ENCODE assay signal across 21 mouse cellular contexts in the genomic region with DNA sequence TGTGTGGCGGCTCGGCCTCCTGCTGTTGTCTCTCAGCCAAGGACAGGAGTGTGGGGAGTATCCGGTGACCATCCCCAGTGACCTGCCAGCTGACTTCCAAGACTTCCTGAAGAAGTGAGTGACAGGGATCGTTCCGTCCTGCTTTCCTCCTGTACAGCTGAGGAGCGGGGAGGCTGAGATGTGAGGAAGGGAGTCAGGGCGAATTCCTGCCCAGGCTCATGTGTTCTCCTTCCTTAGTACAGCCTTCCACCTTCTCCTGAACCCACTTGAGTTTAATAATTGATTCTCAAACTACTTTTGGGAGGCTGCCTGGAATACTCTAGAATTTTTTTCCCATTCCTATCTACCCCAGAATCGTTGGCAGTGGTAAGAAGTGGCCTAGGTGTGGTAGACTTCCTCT. TPM values are rescaled to one million over a fixed set of nuclear protein-coding genes. Genes with fewer than 3 reads are reported as not detected.
DNase-seq lines count a peak whose midpoint lies in the region; ATAC-seq lines count a peak whose summit lies in the region.
"Had no signal": no experiment of that assay in that cellular context is flagged by ENCODE, and none has a peak within 500 bp of the region (broad histone marks: within the 10 kb centered on the region; RNA-seq: fewer than 3 reads in every experiment).

No protein-coding gene starts in this region.

- no peaks in the 10 kb centered on the region for H3K4me1 ChIP-seq in embryonic facial prominence, embryonic 14.5 days (ENCODE audit: control insufficient read depth, insufficient read depth, low read length)
- no peaks in the 10 kb centered on the region for H3K4me1 ChIP-seq in embryonic facial prominence, embryonic 10.5 days
- no peaks in the 10 kb centered on the region for H3K4me1 ChIP-seq in hindbrain, embryonic 12.5 days
- H3K4me1 ChIP-seq: embryonic facial prominence, embryonic 12.5 days; forebrain, embryonic 10.5 days; hindbrain, embryonic 15.5 days; neural tube, embryonic 12.5 days; stomach, embryonic 15.5 days had no signal

- peaks cover 50% of the 10 kb centered on the region for H3K36me3 ChIP-seq in embryonic facial prominence, embryonic 14.5 days (ENCODE audit: control insufficient read depth, insufficient read depth, low read length)
- peaks cover 81% of the 10 kb centered on the region for H3K36me3 ChIP-seq in embryonic facial prominence, embryonic 10.5 days (replicated peaks)
- H3K36me3 ChIP-seq in hindbrain, embryonic 12.5 days: peaks cover 51% of the 10 kb centered on the region

- no peaks in the 10 kb centered on the region for H3K9me3 ChIP-seq in embryonic facial prominence, embryonic 14.5 days (ENCODE audit: control insufficient read depth, low read length)
- no peaks in the 10 kb centered on the region for H3K9me3 ChIP-seq in embryonic facial prominence, embryonic 10.5 days
- no peaks in the 10 kb centered on the region for H3K9me3 ChIP-seq in hindbrain, embryonic 12.5 days (replicated peaks)
- H3K9me3 ChIP-seq: embryonic facial prominence, embryonic 12.5 days; forebrain, embryonic 10.5 days; heart, embryonic 13.5 days; hindbrain, embryonic 15.5 days; neural tube, embryonic 12.5 days; stomach, embryonic 15.5 days had no signal

- H3K4me3 ChIP-seq in embryonic facial prominence, embryonic 14.5 days (ENCODE audit: low read depth, low read length): no peak overlapping the region
- H3K4me3 ChIP-seq in embryonic facial prominence, embryonic 10.5 days: no peak overlapping the region
- no peak overlapping the region for H3K4me3 ChIP-seq in hindbrain, embryonic 12.5 days
- H3K4me3 ChIP-seq: embryonic facial prominence, embryonic 12.5 days; forebrain, embryonic 10.5 days; heart, embryonic 13.5 days; hindbrain, embryonic 15.5 days; neural tube, embryonic 12.5 days; stomach, embryonic 15.5 days had no signal

- 76% methylated on average over 8 of the region's 8 CpGs for WGBS in embryonic facial prominence, embryonic 14.5 days
- WGBS in embryonic facial prominence, embryonic 10.5 days: 79% methylated on average over 8 of the region's 8 CpGs
- WGBS in hindbrain, embryonic 12.5 days: 79% methylated on average over 8 of the region's 8 CpGs

- no peak overlapping the region for H3K4me2 ChIP-seq in embryonic facial prominence, embryonic 14.5 days (ENCODE audit: low read depth, low read length)
- no peak overlapping the region for H3K4me2 ChIP-seq in hindbrain, embryonic 12.5 days (replicated peaks)
- H3K4me2 ChIP-seq: embryonic facial prominence, embryonic 12.5 days; heart, embryonic 13.5 days; hindbrain, embryonic 15.5 days; neural tube, embryonic 12.5 days; stomach, embryonic 15.5 days had no signal

- no peaks in the 10 kb centered on the region for H3K27me3 ChIP-seq in embryonic facial prominence, embryonic 14.5 days (replicated peaks; ENCODE audit: control insufficient read depth, insufficient read depth, low read length)
- H3K27me3 ChIP-seq in embryonic facial prominence, embryonic 10.5 days (replicated peaks; ENCODE audit: low read depth, poor library complexity, severe bottlenecking): no peaks in the 10 kb centered on the region
- no peaks in the 10 kb centered on the region for H3K27me3 ChIP-seq in hindbrain, embryonic 12.5 days
- H3K27me3 ChIP-seq: embryonic facial prominence, embryonic 12.5 days; heart, embryonic 13.5 days; hindbrain, embryonic 15.5 days; neural tube, embryonic 12.5 days; stomach, embryonic 15.5 days had no signal

- 0 out of 2 replicates have a peak, but pooled peaks have one; percentile 33 for ATAC-seq in embryonic facial prominence, embryonic 14.5 days (ENCODE audit: low read depth)
- no peak for ATAC-seq in erythroid progenitor cell, adult 5-6 weeks (replicated peaks; ENCODE audit: low FRiP score, poor library complexity, severe bottlenecking)
- ATAC-seq in hindbrain, embryonic 12.5 days (ENCODE audit: low FRiP score): no peak
- ATAC-seq: intestine, embryonic 16.5 days had no signal

- no peak overlapping the region for H3K9ac ChIP-seq in embryonic facial prominence, embryonic 14.5 days (ENCODE audit: low read depth, low read length)
- no peak overlapping the region for H3K9ac ChIP-seq in hindbrain, embryonic 12.5 days
- H3K9ac ChIP-seq: embryonic facial prominence, embryonic 12.5 days; heart, embryonic 13.5 days; hindbrain, embryonic 15.5 days; neural tube, embryonic 12.5 days; stomach, embryonic 15.5 days had no signal

- no peak for DNase-seq in embryonic facial prominence, embryonic 14.5 days (ENCODE audit: low spot score)
- DNase-seq in embryonic facial prominence, embryonic 10.5 days (ENCODE audit: low spot score): no peak
- DNase-seq in kidney, adult 8-10 months: peak; percentile 8 to 19
- DNase-seq in kidney, postnatal 4 days: no peak
- DNase-seq in lung, adult 18-20 months: peak; percentile 22 to 41
- peak; percentile 55 for DNase-seq in lung, postnatal 36 days
- DNase-seq: adrenal gland, postnatal 10 days; cerebellum, adult 2 months; right cerebral cortex, postnatal 14 days; thymus, adult 2 months had no signal

- no peak overlapping the region for H3K27ac ChIP-seq in embryonic facial prominence, embryonic 14.5 days (replicated peaks; ENCODE audit: low read depth, low read length)
- no peak overlapping the region for H3K27ac ChIP-seq in embryonic facial prominence, embryonic 10.5 days (replicated peaks)
- no peak overlapping the region for H3K27ac ChIP-seq in hindbrain, embryonic 12.5 days
- H3K27ac ChIP-seq: embryonic facial prominence, embryonic 12.5 days; forebrain, embryonic 10.5 days; heart, embryonic 13.5 days; hindbrain, embryonic 15.5 days; neural tube, embryonic 12.5 days; stomach, embryonic 15.5 days had no signal

RNA-seq across cellular contexts. Expression of gene Eif2ak4, which starts 34.0 kb away (rescaled TPM):
- 10.0 and 10.8 TPM in 2 replicates for polyA plus RNA-seq in embryonic facial prominence, embryonic 14.5 days (2014; fragmentation: Nextera tagmentation; extraction: Ambion mirVana)
- 13.9 and 14.4 TPM in 2 replicates for polyA plus RNA-seq in embryonic facial prominence, embryonic 10.5 days (2016; fragmentation: Nextera tagmentation; extraction: Ambion mirVana)
- 3.2 and 3.4 TPM in 2 replicates for total RNA-seq in erythroid progenitor cell, adult 5-6 weeks (2015; ENCODE audit: low replicate concordance)
- total RNA-seq in erythroid progenitor cell, adult 5-6 weeks (2017; ENCODE audit: low replicate concordance): 4.6 and 12.7 TPM in 2 replicates
- 13.2 and 13.6 TPM in 2 replicates for polyA plus RNA-seq in hindbrain, embryonic 12.5 days (2016; fragmentation: Nextera tagmentation; extraction: Ambion mirVana)

RNA-seq across cellular contexts. Expression of gene Gpr176, which starts 49.2 kb away (rescaled TPM):
- 0.34 and 0.53 TPM in 2 replicates for polyA plus RNA-seq in embryonic facial prominence, embryonic 14.5 days (2014; fragmentation: Nextera tagmentation; extraction: Ambion mirVana)
- 0.16 and 0.17 TPM in 2 replicates for polyA plus RNA-seq in embryonic facial prominence, embryonic 10.5 days (2016; fragmentation: Nextera tagmentation; extraction: Ambion mirVana)
- total RNA-seq in erythroid progenitor cell, adult 5-6 weeks (2015; ENCODE audit: low replicate concordance): 1.4 and 3.4 TPM in 2 replicates
- total RNA-seq in erythroid progenitor cell, adult 5-6 weeks (2017; ENCODE audit: low replicate concordance): not detected in 2 replicates
- polyA plus RNA-seq in hindbrain, embryonic 12.5 days (2016; fragmentation: Nextera tagmentation; extraction: Ambion mirVana): 1.2 and 1.5 TPM in 2 replicates
- total RNA-seq: common myeloid progenitor, adult 5-6 weeks; MEL had no signal

RNA-seq across cellular contexts. Expression of gene Srp14, which starts 57.1 kb away (rescaled TPM):
- 237 and 260 TPM in 2 replicates for polyA plus RNA-seq in embryonic facial prominence, embryonic 14.5 days (2014; fragmentation: Nextera tagmentation; extraction: Ambion mirVana)
- 234 and 245 TPM in 2 replicates for polyA plus RNA-seq in embryonic facial prominence, embryonic 10.5 days (2016; fragmentation: Nextera tagmentation; extraction: Ambion mirVana)
- total RNA-seq in erythroid progenitor cell, adult 5-6 weeks (2015; ENCODE audit: low replicate concordance): 38.9 and 114 TPM in 2 replicates
- 50.6 and 86.5 TPM in 2 replicates for total RNA-seq in erythroid progenitor cell, adult 5-6 weeks (2017; ENCODE audit: low replicate concordance)
- 261 and 288 TPM in 2 replicates for polyA plus RNA-seq in hindbrain, embryonic 12.5 days (2016; fragmentation: Nextera tagmentation; extraction: Ambion mirVana)

Comparison
In these comparisons a context has a peak if more than half of its experiments do, and no peak if none do; other contexts are left out.
1. DNase-seq: peak in kidney, adult 8-10 months (2 of 2), lung, adult 18-20 months (2 of 2) and lung, postnatal 36 days (single experiment); none in embryonic facial prominence, embryonic 14.5 days (single experiment), embryonic facial prominence, embryonic 10.5 days (single experiment) and kidney, postnatal 4 days (0 of 2).